19 mouse cellular contexts compared by ENCODE assay signal in genomic region chr15:40361849-40362533, GRCm38 (mm10).
DNase-seq lines count a peak whose midpoint lies in the region.
"Had no signal": no experiment of that assay in that cellular context is flagged by ENCODE, and none has a peak within 500 bp of the region (broad histone marks: within the 10 kb centered on the region; RNA-seq: fewer than 3 reads in every experiment).

No protein-coding gene starts in this region.

- intact Hi-C loops in left cerebral cortex, postnatal 4 days (cut with DNase I) = no loop called here
- intact Hi-C loops in left cerebral cortex, postnatal 10 days (cut with DNase I) = no loop called here

- peak; percentile 37 for DNase-seq in left cerebral cortex, postnatal 4 days
- DNase-seq in left cerebral cortex, postnatal 10 days (ENCODE audit: extremely low spot score in 1 of 2, low spot score in 2 of 2) = no peak
- DNase-seq in cerebellum, adult 18-20 months = peak; percentile 84 to 93
- DNase-seq in cerebellum, postnatal 10 days = peak; percentile 83 to 89
- DNase-seq in adrenal gland, adult 18-20 months (ENCODE audit: low spot score in 2 of 2) = no peak
- no peak for DNase-seq in ovary, postnatal 36 days (ENCODE audit: low spot score)
- no peak for DNase-seq in kidney, postnatal 4 days
- DNase-seq: adrenal gland, postnatal 14 days; forebrain, postnatal 0 days; gastrocnemius, postnatal 10 days; heart, adult 11 months; heart, postnatal 36 days; kidney, postnatal 25 days; layer of hippocampus, postnatal 36 days; lung, embryonic 14.5 days; lung, postnatal 14 days; right cerebral cortex, postnatal 4 days; thymus, adult 18-20 months; thymus, postnatal 25 days had no signal

Comparison
In these comparisons a context has a peak if more than half of its experiments do, and no peak if none do; other contexts are left out.
1. DNase-seq: peak in left cerebral cortex, postnatal 4 days (single experiment), cerebellum, adult 18-20 months (2 of 2) and cerebellum, postnatal 10 days (2 of 2); none in left cerebral cortex, postnatal 10 days (0 of 2), adrenal gland, adult 18-20 months (0 of 2), ovary, postnatal 36 days (single experiment) and kidney, postnatal 4 days (0 of 2).